Mouse (Mus musculus): Measurements from ENCODE around the gene Ncoa7. TPM values are rescaled to one million over a fixed set of nuclear protein-coding genes. Genes with fewer than 3 reads are reported as not detected.

Ncoa7 gene
- polyA plus RNA-seq, 1 experiment from 2014 or later: 8.8 TPM

DNA sequence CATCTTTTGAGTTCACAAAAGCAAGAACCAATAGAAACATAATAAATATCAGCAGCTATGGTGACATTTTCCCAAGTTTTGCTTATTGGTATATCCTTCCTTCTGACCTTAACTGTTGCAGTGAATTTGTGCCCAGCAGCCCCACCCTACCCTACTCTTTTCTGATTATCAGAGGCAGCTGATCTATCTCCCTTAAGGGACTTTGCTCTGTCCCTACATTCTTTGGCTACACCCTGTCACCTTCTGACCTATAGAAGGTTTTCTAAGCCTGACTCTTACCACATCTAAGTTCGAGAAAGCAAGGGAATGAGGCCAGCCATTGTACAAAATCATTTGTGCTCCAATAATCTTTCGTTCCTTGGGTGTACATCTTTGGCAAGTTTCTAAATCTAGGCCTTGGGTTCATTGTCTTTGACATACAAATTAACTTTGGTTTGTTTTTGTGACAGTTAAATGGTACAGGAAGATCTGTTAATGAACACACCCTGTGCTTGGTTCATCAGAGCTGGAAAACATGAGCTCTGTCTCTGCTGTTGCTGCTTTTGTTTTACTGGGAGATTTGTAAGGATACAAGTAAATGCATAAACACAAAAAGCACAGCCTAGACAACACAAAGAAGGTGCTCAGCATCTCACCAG, 69.9 kb downstream of the Ncoa7 start:
- Histone ChIP-seq H3K4me1 (no peaks in the 10 kb centered on the region), H3K27me3 (no peaks in the 10 kb centered on the region), H3K4me3 (no peak overlapping the region), H3K27ac (no peak overlapping the region), H3K9me3 (no peaks in the 10 kb centered on the region), H3K36me3 (no peaks in the 10 kb centered on the region), H3K9ac (no peak overlapping the region), H3K4me2 (no peak overlapping the region)
- 84% methylated on average over 2 of the region's 2 CpGs for WGBS
- ATAC-seq (ENCODE audit: insufficient number of reproducible peaks, insufficient read depth, low FRiP score, low TSS enrichment, low read depth): no peak

DNA sequence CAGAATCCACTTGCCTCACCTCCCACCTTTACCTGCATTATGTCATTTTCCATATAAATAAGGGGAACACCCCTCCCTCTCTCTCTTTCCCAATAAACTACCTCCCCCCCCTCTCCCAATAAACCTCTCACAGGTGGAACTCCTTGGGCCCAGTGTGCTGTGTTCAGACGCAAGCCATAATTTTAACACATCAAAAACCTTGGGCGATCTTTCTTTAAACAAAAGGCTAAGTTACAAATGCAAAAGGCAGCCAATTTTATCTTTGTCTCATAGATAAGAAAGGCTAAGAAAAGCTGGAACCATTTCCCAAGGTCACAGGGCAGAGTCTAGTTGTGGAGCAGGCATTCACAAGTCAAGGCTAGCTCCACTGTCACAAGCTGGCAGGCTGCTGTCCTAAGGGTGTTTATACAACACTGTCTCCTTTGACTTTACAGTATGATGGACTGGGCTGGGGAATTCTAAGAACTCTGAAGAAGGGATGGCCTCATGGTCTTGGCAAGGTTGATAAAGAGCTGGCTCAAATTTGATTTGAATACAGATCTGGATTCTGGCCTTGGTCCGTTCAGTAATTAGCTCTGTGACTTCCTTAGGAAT, 71.7 kb downstream of the Ncoa7 start:
- Histone ChIP-seq H3K4me2 (no peak overlapping the region), H3K9me3 (no peaks in the 10 kb centered on the region), H3K36me3 (no peaks in the 10 kb centered on the region), H3K27me3 (no peaks in the 10 kb centered on the region), H3K9ac (no peak overlapping the region), H3K4me1 (no peaks in the 10 kb centered on the region), H3K27ac (no peak overlapping the region), H3K4me3 (no peak overlapping the region)
- ATAC-seq (ENCODE audit: insufficient number of reproducible peaks, insufficient read depth, low FRiP score, low TSS enrichment, low read depth): no peak
- WGBS: 82% methylated on average over 3 of the region's 3 CpGs

GRCm38 (mm10) chr10:30730791-30731190, 72.3 kb downstream of the Ncoa7 start:
- Histone ChIP-seq H3K27me3 (no peaks in the 10 kb centered on the region), H3K4me3 (no peak overlapping the region), H3K9ac (no peak overlapping the region), H3K27ac (no peak overlapping the region), H3K9me3 (no peaks in the 10 kb centered on the region), H3K4me1 (no peaks in the 10 kb centered on the region), H3K4me2 (no peak overlapping the region), H3K36me3 (no peaks in the 10 kb centered on the region)
- no peak for ATAC-seq (ENCODE audit: insufficient number of reproducible peaks, insufficient read depth, low FRiP score, low TSS enrichment, low read depth)
- WGBS: 60% methylated on average over 1 of the region's 1 CpGs

GRCm38 (mm10) chr10:30729157-30730096, 73.7 kb downstream of the Ncoa7 start:
- no peaks in the 10 kb centered on the region for H3K4me1 ChIP-seq
- ATAC-seq (ENCODE audit: insufficient number of reproducible peaks, insufficient read depth, low FRiP score, low TSS enrichment, low read depth): no peak
- no peak overlapping the region for H3K9ac ChIP-seq
- H3K9me3 ChIP-seq: no peaks in the 10 kb centered on the region
- H3K4me2 ChIP-seq: no peak overlapping the region
- H3K27me3 ChIP-seq: no peaks in the 10 kb centered on the region
- no peak overlapping the region for H3K4me3 ChIP-seq
- H3K27ac ChIP-seq: no peak overlapping the region
- no peaks in the 10 kb centered on the region for H3K36me3 ChIP-seq
- 84% methylated on average over 5 of the region's 5 CpGs for WGBS

- no peak overlapping the region for H3K9ac ChIP-seq
- no peak overlapping the region for H3K4me3 ChIP-seq
- H3K27ac ChIP-seq: no peak overlapping the region
- H3K4me2 ChIP-seq: no peak overlapping the region
- H3K27me3 ChIP-seq: no peaks in the 10 kb centered on the region
- H3K9me3 ChIP-seq: no peaks in the 10 kb centered on the region
- H3K36me3 ChIP-seq: peaks cover 6% of the 10 kb centered on the region; the same call in 1 of the 2 replicates
- ATAC-seq (ENCODE audit: insufficient number of reproducible peaks, insufficient read depth, low FRiP score, low TSS enrichment, low read depth): no peak
- no peaks in the 10 kb centered on the region for H3K4me1 ChIP-seq
- WGBS: 74% methylated on average over 1 of the region's 1 CpGs
Observed at GRCm38 (mm10) chr10:30723014-30723413, 80.1 kb downstream of the Ncoa7 start.

- Histone ChIP-seq H3K27me3 (no peaks in the 10 kb centered on the region), H3K9ac (no peak overlapping the region), H3K27ac (no peak overlapping the region), H3K4me2 (no peak overlapping the region), H3K36me3 (peaks cover 6% of the 10 kb centered on the region; the same call in 1 of the 2 replicates), H3K4me1 (no peaks in the 10 kb centered on the region), H3K4me3 (no peak overlapping the region), H3K9me3 (no peaks in the 10 kb centered on the region)
- 0 out of 2 replicates have a peak, but pooled peaks have one; percentile 32 for ATAC-seq (ENCODE audit: insufficient number of reproducible peaks, insufficient read depth, low FRiP score, low TSS enrichment, low read depth)
- 97% methylated on average over 3 of the region's 3 CpGs for WGBS
Observed at GRCm38 (mm10) chr10:30720556-30720955, 82.6 kb downstream of the Ncoa7 start.

DNA sequence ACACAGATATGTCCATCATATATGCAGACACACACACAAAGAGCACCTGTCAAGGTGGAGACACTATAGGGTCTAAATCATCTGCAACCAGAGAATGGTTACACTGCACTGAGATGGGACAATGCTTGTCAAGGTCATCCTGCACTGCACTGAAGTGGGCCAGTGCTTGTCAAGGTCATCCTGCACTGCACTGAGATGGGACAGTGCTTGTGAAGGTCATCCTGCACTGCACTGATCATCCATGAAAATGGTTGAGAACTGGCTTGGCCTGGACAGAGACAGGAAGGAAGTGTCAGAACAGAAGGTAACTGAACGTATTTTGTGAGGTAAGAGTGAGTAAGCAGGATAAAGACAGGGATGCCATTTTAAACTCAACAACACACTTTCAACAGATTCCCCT, 83.2 kb downstream of the Ncoa7 start:
- Histone ChIP-seq H3K36me3 (peaks cover 6% of the 10 kb centered on the region; the same call in 1 of the 2 replicates), H3K27me3 (no peaks in the 10 kb centered on the region), H3K9ac (no peak overlapping the region), H3K4me3 (no peak overlapping the region), H3K9me3 (no peaks in the 10 kb centered on the region), H3K4me2 (no peak overlapping the region), H3K4me1 (no peaks in the 10 kb centered on the region), H3K27ac (no peak overlapping the region)
- WGBS: 73% methylated on average over 1 of the region's 1 CpGs
- ATAC-seq (ENCODE audit: insufficient number of reproducible peaks, insufficient read depth, low FRiP score, low TSS enrichment, low read depth): no peak

- 23% methylated on average over 4 of the region's 4 CpGs for WGBS
- Histone ChIP-seq H3K4me3 (no peak overlapping the region), H3K9ac (no peak overlapping the region), H3K9me3 (no peaks in the 10 kb centered on the region), H3K27me3 (no peaks in the 10 kb centered on the region), H3K36me3 (peaks cover 6% of the 10 kb centered on the region; the same call in 1 of the 2 replicates), H3K27ac (no peak overlapping the region), H3K4me1 (no peaks in the 10 kb centered on the region), H3K4me2 (no peak overlapping the region)
- ATAC-seq (ENCODE audit: insufficient number of reproducible peaks, insufficient read depth, low FRiP score, low TSS enrichment, low read depth): 0 out of 2 replicates have a peak, but pooled peaks have one; percentile 56
Observed at GRCm38 (mm10) chr10:30718703-30719340, 84.3 kb downstream of the Ncoa7 start.

DNA sequence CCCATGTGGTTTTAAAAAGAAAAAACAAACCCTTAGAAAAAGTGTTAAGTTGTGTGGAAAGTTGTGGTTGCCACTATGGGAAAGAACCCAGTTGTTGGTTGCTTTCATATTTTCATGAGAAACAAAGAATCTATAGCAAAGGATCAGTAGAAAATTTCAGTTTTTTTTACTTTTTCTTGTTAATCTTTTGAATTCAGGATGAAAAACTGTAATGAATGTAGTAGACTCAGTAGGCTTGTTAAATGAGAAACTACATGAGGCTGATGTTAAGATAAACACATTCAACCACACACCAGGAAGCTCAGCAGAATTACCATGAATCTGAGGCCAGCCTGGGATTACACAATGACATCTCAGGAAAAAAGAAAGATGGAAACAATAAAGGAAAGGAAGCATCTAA, 87.0 kb downstream of the Ncoa7 start:
- Histone ChIP-seq H3K4me3 (no peak overlapping the region), H3K27me3 (no peaks in the 10 kb centered on the region), H3K27ac (no peak overlapping the region), H3K36me3 (peaks cover 6% of the 10 kb centered on the region; the same call in 1 of the 2 replicates), H3K9ac (no peak overlapping the region), H3K4me1 (no peaks in the 10 kb centered on the region), H3K4me2 (no peak overlapping the region), H3K9me3 (no peaks in the 10 kb centered on the region)
- ATAC-seq (ENCODE audit: insufficient number of reproducible peaks, insufficient read depth, low FRiP score, low TSS enrichment, low read depth): no peak

- WGBS: 43% methylated on average over 1 of the region's 1 CpGs
- Histone ChIP-seq H3K27ac (no peak overlapping the region), H3K4me3 (no peak overlapping the region), H3K36me3 (no peaks in the 10 kb centered on the region), H3K4me1 (no peaks in the 10 kb centered on the region), H3K9ac (no peak overlapping the region), H3K9me3 (no peaks in the 10 kb centered on the region), H3K27me3 (no peaks in the 10 kb centered on the region), H3K4me2 (no peak overlapping the region)
- ATAC-seq (ENCODE audit: insufficient number of reproducible peaks, insufficient read depth, low FRiP score, low TSS enrichment, low read depth): no peak
Observed at GRCm38 (mm10) chr10:30712540-30712939, 90.6 kb downstream of the Ncoa7 start.

DNA sequence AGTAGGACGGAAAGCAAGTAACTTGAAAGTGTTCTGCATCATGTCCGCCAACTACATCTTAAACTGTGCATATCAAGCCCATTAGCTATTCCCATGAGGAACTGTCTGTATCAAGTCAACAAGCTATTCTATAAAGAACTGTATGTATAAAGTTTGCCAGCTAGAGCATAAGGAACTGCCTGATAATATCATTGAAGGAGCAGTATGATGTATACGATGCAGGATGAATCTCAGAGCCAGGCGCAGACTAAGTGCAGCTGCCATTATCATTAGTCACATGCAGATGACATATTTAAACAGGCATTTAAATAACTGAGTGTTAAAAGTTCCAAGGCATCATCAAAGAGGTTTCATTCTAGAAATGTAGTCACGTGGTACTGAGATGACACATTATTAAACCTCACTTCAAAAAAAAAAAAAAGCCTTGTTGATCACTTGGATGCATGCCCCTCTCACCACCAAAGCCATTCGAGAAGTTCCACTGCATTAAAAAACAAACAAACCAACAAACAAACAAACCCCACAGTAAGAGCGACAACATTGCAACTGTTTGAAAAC, 93.2 kb downstream of the Ncoa7 start:
- Histone ChIP-seq H3K4me3 (no peak overlapping the region), H3K4me2 (no peak overlapping the region), H3K27ac (no peak overlapping the region), H3K9ac (no peak overlapping the region), H3K9me3 (no peaks in the 10 kb centered on the region), H3K27me3 (no peaks in the 10 kb centered on the region), H3K4me1 (no peaks in the 10 kb centered on the region), H3K36me3 (no peaks in the 10 kb centered on the region)
- 79% methylated on average over 7 of the region's 7 CpGs for WGBS
- ATAC-seq (ENCODE audit: insufficient number of reproducible peaks, insufficient read depth, low FRiP score, low TSS enrichment, low read depth): no peak
